8 mouse cellular contexts compared by ENCODE assay signal in the genomic region with DNA sequence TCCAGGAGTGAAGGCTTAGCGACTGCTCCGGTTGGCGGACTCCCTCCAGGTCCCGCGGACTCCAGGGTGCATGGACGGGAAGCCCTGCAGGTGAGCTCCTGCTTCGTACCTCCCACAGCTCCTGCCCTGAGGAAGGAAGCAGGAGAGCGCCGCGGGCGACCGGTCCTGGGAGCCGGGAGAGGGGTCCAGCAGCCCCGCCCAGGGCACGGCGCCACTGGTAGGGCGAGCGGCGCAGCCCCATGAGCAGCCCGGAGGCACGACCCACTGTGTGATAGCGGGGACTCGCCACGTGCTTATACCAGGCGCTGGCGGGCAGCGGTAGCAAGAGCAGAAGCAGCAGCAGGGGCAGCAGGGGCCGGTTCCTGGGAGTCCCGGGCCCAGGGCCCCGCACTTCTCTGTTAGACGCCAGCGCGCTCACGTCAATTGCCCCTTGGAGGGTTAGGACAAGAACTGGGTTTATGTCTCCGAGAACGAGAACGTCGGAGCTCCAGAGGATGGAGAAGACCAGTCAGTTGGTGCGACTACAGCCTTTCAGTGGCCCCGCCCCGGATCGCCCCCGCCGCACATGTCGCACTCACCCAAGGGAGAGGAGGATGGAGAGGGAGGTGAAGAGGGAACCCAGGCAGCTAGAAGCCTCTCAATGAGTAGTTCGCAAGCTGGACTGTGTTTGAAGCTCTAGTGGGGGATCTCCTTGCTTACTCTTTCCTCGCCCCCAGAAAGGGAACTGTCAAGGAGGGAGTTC. TPM values are rescaled to one million over a fixed set of nuclear protein-coding genes. Genes with fewer than 3 reads are reported as not detected.
A peak's percentile ranks its signal among the peaks of the same experiment; 100 is the strongest.
DNase-seq lines count a peak whose midpoint lies in the region; ATAC-seq and TF ChIP-seq lines count a peak whose summit lies in the region.

Gene Npw (minus strand): TSS at position 441 of the 742 bp plus-strand sequence.

- H3K36me3 ChIP-seq in thymus, adult 2 months (ENCODE audit: control insufficient read depth, insufficient read depth, low read length): no peaks in the 10 kb centered on the region
- H3K36me3 ChIP-seq in limb, embryonic 12.5 days: no peaks in the 10 kb centered on the region
- H3K36me3 ChIP-seq in midbrain, embryonic 16.5 days (ENCODE audit: control insufficient read depth, insufficient read depth, low read length): no peaks in the 10 kb centered on the region

- H3K4me2 ChIP-seq in limb, embryonic 12.5 days: peak within 1 kb of the TSS; percentile 97
- H3K4me2 ChIP-seq in midbrain, embryonic 16.5 days (ENCODE audit: low read length): peak within 1 kb of the TSS; percentile 57

- peaks cover 9% of the 10 kb centered on the region; the same call in 1 of the 2 replicates for H3K4me1 ChIP-seq in thymus, adult 2 months (replicated peaks; ENCODE audit: control insufficient read depth, insufficient read depth, low read length)
- H3K4me1 ChIP-seq in limb, embryonic 12.5 days (replicated peaks): peaks cover 12% of the 10 kb centered on the region
- peaks cover 6% of the 10 kb centered on the region for H3K4me1 ChIP-seq in midbrain, embryonic 16.5 days (ENCODE audit: control insufficient read depth, insufficient read depth, low read length)

- WGBS in thymus, adult 2 months: 5% methylated on average over 47 of the region's 47 CpGs
- 1% methylated on average over 47 of the region's 47 CpGs for WGBS in limb, embryonic 12.5 days
- WGBS in midbrain, embryonic 16.5 days: 2% methylated on average over 47 of the region's 47 CpGs

- no peak for TF ChIP-seq CTCF in thymus, adult 2 months (IDR thresholded peaks at IDR 0.05; ENCODE audit: borderline replicate concordance, control insufficient read depth, extremely low read depth, insufficient read depth, low read length, poor library complexity)

- H3K9me3 ChIP-seq in limb, embryonic 12.5 days: no peaks in the 10 kb centered on the region
- H3K9me3 ChIP-seq in midbrain, embryonic 16.5 days (replicated peaks; ENCODE audit: control insufficient read depth, low read length, poor library complexity, severe bottlenecking): no peaks in the 10 kb centered on the region

- DNase-seq in thymus, postnatal 0 days (ENCODE audit: low spot score): peak; percentile 19
- DNase-seq in thymus, adult 2 months: no peak
- no peak for DNase-seq in left cerebral cortex, postnatal 4 days
- DNase-seq in adrenal gland, postnatal 25 days: no peak
- DNase-seq in gastrocnemius, postnatal 36 days: no peak

- H3K4me3 ChIP-seq in thymus, adult 2 months (ENCODE audit: control insufficient read depth, insufficient read depth, low read length): no peak within 1 kb of the TSS
- H3K4me3 ChIP-seq in limb, embryonic 12.5 days (replicated peaks): peak within 1 kb of the TSS; percentile 52
- H3K4me3 ChIP-seq in midbrain, embryonic 16.5 days (ENCODE audit: low read depth, low read length): peak within 1 kb of the TSS; percentile 30

- H3K9ac ChIP-seq in limb, embryonic 12.5 days (replicated peaks): peak within 1 kb of the TSS; percentile 63
- peak within 1 kb of the TSS; percentile 34 for H3K9ac ChIP-seq in midbrain, embryonic 16.5 days (ENCODE audit: low read depth, low read length)

- H3K27ac ChIP-seq in thymus, adult 2 months (ENCODE audit: control insufficient read depth, insufficient read depth, low read length): no peak within 1 kb of the TSS
- H3K27ac ChIP-seq in limb, embryonic 12.5 days: no peak within 1 kb of the TSS
- H3K27ac ChIP-seq in midbrain, embryonic 16.5 days (ENCODE audit: low read length): no peak within 1 kb of the TSS

- intact Hi-C loops in left cerebral cortex, postnatal 4 days (cut with DNase I): no loop called here
- intact Hi-C loops in gastrocnemius, postnatal 36 days (cut with DNase I): loop anchor here (5.0 kb wide), 1 partner anchor 126 kb away; the partner anchor contains the start of gene Rab26

- ATAC-seq in granulocyte monocyte progenitor cell, adult 5-6 weeks (replicated peaks; ENCODE audit: poor library complexity, severe bottlenecking): peak; percentile 70
- ATAC-seq in limb, embryonic 12.5 days (ENCODE audit: insufficient number of reproducible peaks, insufficient read depth, low FRiP score, low TSS enrichment, low read depth): peak; percentile 46; the same call in 1 of the 2 replicates
- ATAC-seq in midbrain, embryonic 16.5 days: no peak

- TF ChIP-seq POLR2A in thymus, adult 2 months (IDR thresholded peaks at IDR 0.05; ENCODE audit: control insufficient read depth, extremely low read depth, insufficient read depth, low read length, poor library complexity): no peak

- H3K27me3 ChIP-seq in thymus, adult 2 months (ENCODE audit: control insufficient read depth, insufficient read depth, low read length): peaks cover 10% of the 10 kb centered on the region; the same call in 1 of the 2 replicates
- H3K27me3 ChIP-seq in limb, embryonic 12.5 days: peaks cover 56% of the 10 kb centered on the region
- H3K27me3 ChIP-seq in midbrain, embryonic 16.5 days (ENCODE audit: control insufficient read depth, insufficient read depth, low read depth, low read length): peaks cover 39% of the 10 kb centered on the region

RNA-seq across cellular contexts. Expression of gene Npw, which starts in this region (rescaled TPM):
- 0.21 TPM in 1 of 2 replicates, not detected in the other for polyA plus RNA-seq in thymus, postnatal 0 days (2015; fragmentation: Nextera tagmentation; extraction: Ambion mirVana)
- polyA plus RNA-seq in thymus, adult 2 months (2012; rRNA removed): 0.35 and 0.64 TPM in 2 replicates
- not detected in 2 replicates for total RNA-seq in granulocyte monocyte progenitor cell, adult 5-6 weeks (2014; fragmentation: Nextera tagmentation)
- total RNA-seq in granulocyte monocyte progenitor cell, adult 5-6 weeks (2017): 0.82 TPM in 1 of 2 replicates, not detected in the other
- polyA plus RNA-seq in limb, embryonic 12.5 days (2016; fragmentation: Nextera tagmentation; extraction: Ambion mirVana): 0.49 and 1.3 TPM in 2 replicates
- 0.36 and 0.90 TPM in 2 replicates for polyA plus RNA-seq in midbrain, embryonic 16.5 days (2015; fragmentation: Nextera tagmentation; extraction: Ambion mirVana)
- total RNA-seq in left cerebral cortex, postnatal 4 days (2021): under 1 TPM in 1 of 2 experiments, not detected in 1; 0.66 TPM
- total RNA-seq in adrenal gland, postnatal 25 days (2021): not detected in 2 replicates
- total RNA-seq in gastrocnemius, postnatal 36 days (2021): not detected

Comparison
In these comparisons a context has a peak if more than half of its experiments do, and no peak if none do; other contexts are left out.
1. Peak in DNase-seq in thymus, postnatal 0 days; RNA of the gene not detected or under 1 TPM.
2. Peak in ATAC-seq in granulocyte monocyte progenitor cell, adult 5-6 weeks; RNA of the gene not detected or under 1 TPM.